Mouse (Mus musculus) hematopoietic stem cell, adult 5-6 weeks (primary cell): ENCODE measurements around the gene Cchcr1. TPM values are rescaled to one million over a fixed set of nuclear protein-coding genes. Genes with fewer than 3 reads are reported as not detected.
"Not testable (repeated sequence)": the region's sequence is repeated elsewhere in the genome, so short reads cannot be mapped to it uniquely, and the experiment has no call there.

ENCODE experiments used
- ATAC-seq, 2 experiments: fragments of 125-278 bp in 1 of 2; replicated peaks in 1 of 2; 2 replicates each; pipeline ENCODE4 v1.8.0; 2016 to 2017; ENCODE audit warnings: inconsistent platforms in 2 of 2, mild to moderate bottlenecking in 2 of 2, moderate number of reproducible peaks in 2 of 2, low read depth in 1 of 2, moderate TSS enrichment in 1 of 2; ENCODE audit not compliant: low FRiP score in 2 of 2, poor library complexity in 2 of 2, severe bottlenecking in 2 of 2, insufficient read depth in 1 of 2, low TSS enrichment in 1 of 2
- total RNA-seq: library from RNA; stranded (forward); fragments of 172-1452, 232-1000 nt; gene quantifications from 2 replicates; pipeline ENCODE4 v1.2.3, GENCODE M21; 2017

Cchcr1 gene
- total RNA-seq = 9.4 and 14.5 TPM in 2 replicates

GRCm38 (mm10) chr17:35516652-35517500 lies at the start of gene Cchcr1, which contains the start of gene Tcf19:
TSS of gene Cchcr1 (plus strand) at chr17:35517100.
TSS of gene Tcf19 (minus strand) at chr17:35516824.
- peak; percentile 95 for ATAC-seq

GRCm38 (mm10) chr17:35468936-35469335 lies 48.0 kb upstream of the Cchcr1 start:
- ATAC-seq = not testable (repeated sequence)

- no peak for ATAC-seq
Observed at GRCm38 (mm10) chr17:35469842-35470751, 46.8 kb upstream of the Cchcr1 start, which contains the start of gene H2-Q10. TSS of gene H2-Q10 (plus strand) at chr17:35470089.

GRCm38 (mm10) chr17:35484066-35484465 lies 32.8 kb upstream of the Cchcr1 start:
- peak; percentile 72 to 73; a peak in 2 of 4 replicates for ATAC-seq

GRCm38 (mm10) chr17:35485702-35486101 lies 31.2 kb upstream of the Cchcr1 start:
- no peak for ATAC-seq

GRCm38 (mm10) chr17:35486726-35487125 lies 30.2 kb upstream of the Cchcr1 start:
- ATAC-seq = no peak

GRCm38 (mm10) chr17:35488041-35488440 lies 28.9 kb upstream of the Cchcr1 start:
- ATAC-seq = no peak

GRCm38 (mm10) chr17:35490320-35490719 lies 26.6 kb upstream of the Cchcr1 start:
- ATAC-seq = no peak

GRCm38 (mm10) chr17:35497124-35497523 lies 19.8 kb upstream of the Cchcr1 start:
- ATAC-seq = no peak

- no peak for ATAC-seq
Observed at GRCm38 (mm10) chr17:35502226-35502625, 14.7 kb upstream of the Cchcr1 start.

GRCm38 (mm10) chr17:35502762-35503161 lies 14.1 kb upstream of the Cchcr1 start:
- ATAC-seq = no peak

GRCm38 (mm10) chr17:35503849-35504248 lies 13.1 kb upstream of the Cchcr1 start:
- ATAC-seq = no peak

- ATAC-seq = no peak
Observed at GRCm38 (mm10) chr17:35504628-35505481, 12.0 kb upstream of the Cchcr1 start.

- ATAC-seq = no peak
Observed at GRCm38 (mm10) chr17:35505776-35506175, 11.1 kb upstream of the Cchcr1 start, which contains the start of gene Pou5f1. TSS of gene Pou5f1 (plus strand) at chr17:35506018.

- no peak for ATAC-seq
Observed at GRCm38 (mm10) chr17:35506881-35507280, 10.0 kb upstream of the Cchcr1 start.

GRCm38 (mm10) chr17:35507556-35508260 lies 9.2 kb upstream of the Cchcr1 start:
- ATAC-seq = 0 out of 4 replicates have a peak, but pooled peaks of 1 of the 2 experiments have one; percentile 37
